Mouse (Mus musculus) midbrain, embryonic 16.5 days (tissue): ENCODE measurements around the gene Fbxl13. TPM values are rescaled to one million over a fixed set of nuclear protein-coding genes. Genes with fewer than 3 reads are reported as not detected.

Source experiments
- ATAC-seq: fragments of 200-750 bp; cut with Nextera tagmentation; 2 replicates; pipeline ENCODE4 v1.8.0; 2017; ENCODE audit warnings: moderate TSS enrichment
- H3K27ac ChIP-seq: fragments of 300-500 bp; sonication (generic); 2 replicates; pipeline ENCODE4 v1.5.1; 2014; ENCODE audit warnings: mild to moderate bottlenecking, low read length, mixed read lengths
- H3K27me3 ChIP-seq: fragments of 300-500 bp; sonication (generic); 2 replicates; pipeline ENCODE4 v1.6.1; 2014; ENCODE audit warnings: low read depth, low read length, mixed read lengths; ENCODE audit not compliant: control insufficient read depth, insufficient read depth
- H3K36me3 ChIP-seq: fragments of 300-500 bp; sonication (generic); 2 replicates; pipeline ENCODE4 v1.6.1; 2014; ENCODE audit warnings: mild to moderate bottlenecking, low read length, moderate library complexity, mixed read lengths; ENCODE audit not compliant: control insufficient read depth, insufficient read depth
- H3K4me1 ChIP-seq: fragments of 300-500 bp; sonication (generic); 2 replicates; pipeline ENCODE4 v1.6.1; 2014; ENCODE audit warnings: mild to moderate bottlenecking, low read length, mixed read lengths; ENCODE audit not compliant: control insufficient read depth, insufficient read depth
- H3K4me2 ChIP-seq: fragments of 300-500 bp; sonication (generic); 2 replicates; pipeline ENCODE4 v1.6.1; 2014; ENCODE audit warnings: mild to moderate bottlenecking, low read length, mixed read lengths
- H3K4me3 ChIP-seq: fragments of 300-500 bp; sonication (generic); 2 replicates; pipeline ENCODE4 v1.5.1; 2014; ENCODE audit warnings: low read depth, mild to moderate bottlenecking, low read length, moderate library complexity, mixed read lengths
- H3K9ac ChIP-seq: fragments of 300-500 bp; sonication (generic); 2 replicates; pipeline ENCODE4 v1.6.1; 2014; ENCODE audit warnings: low read depth, low read length, mixed read lengths
- H3K9me3 ChIP-seq: fragments of 300-500 bp; sonication (generic); replicated peaks from 2 replicates; pipeline ENCODE4 v1.6.1; 2014; ENCODE audit warnings: mild to moderate bottlenecking, low read length, mixed read lengths; ENCODE audit not compliant: control insufficient read depth, poor library complexity, severe bottlenecking
- WGBS: fragments of 180-500 bp; shearing (Covaris S2); extraction: QIAGEN DNeasy Blood & Tissue Kit; methylation state at CpG from one replicate; pipeline ENCODE4 v1.1.7; 2014; 5-methylcytosine and 5-hydroxymethylcytosine counted together
- polyA plus RNA-seq: library from polyadenylated mRNA; unstranded; fragments of >200 nt; fragmentation: Nextera tagmentation; extraction: Ambion mirVana; gene quantifications from 2 replicates; pipeline ENCODE4 v1.2.1, GENCODE M21; 2015

Gene Fbxl13
- polyA plus RNA-seq, 1 experiment from 2014 or later, result 0.25 TPM

DNA sequence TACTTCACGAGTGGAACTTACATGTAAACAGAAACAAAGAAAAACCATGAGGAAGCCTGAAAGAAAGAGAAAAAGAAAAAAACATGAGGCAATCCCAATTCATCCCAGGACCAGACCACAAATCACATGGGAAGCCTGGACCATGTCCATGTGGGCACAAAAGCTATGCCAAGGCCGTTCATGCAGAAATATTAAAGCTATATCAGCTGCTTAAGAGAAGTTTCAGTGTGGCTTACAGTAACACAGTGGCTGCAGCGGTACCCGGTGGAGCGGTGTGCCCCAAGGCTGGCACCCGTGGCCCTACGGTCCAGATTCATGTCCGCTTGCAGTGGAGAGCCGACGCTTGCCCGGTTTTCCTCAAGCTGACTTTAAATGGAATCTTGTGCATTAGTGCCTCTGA, 17.6 kb upstream of the Fbxl13 start:
- H3K4me3 ChIP-seq, result no peak overlapping the region
- H3K9ac ChIP-seq, result no peak overlapping the region
- no peaks in the 10 kb centered on the region; the same call in 1 of the 2 replicates for H3K4me1 ChIP-seq
- H3K9me3 ChIP-seq, result no peaks in the 10 kb centered on the region
- H3K4me2 ChIP-seq, result no peak overlapping the region
- no peak overlapping the region for H3K27ac ChIP-seq
- H3K36me3 ChIP-seq, result peaks cover 20% of the 10 kb centered on the region
- WGBS, result 96% methylated on average over 11 of the region's 11 CpGs
- no peaks in the 10 kb centered on the region for H3K27me3 ChIP-seq
- ATAC-seq, result no peak

DNA sequence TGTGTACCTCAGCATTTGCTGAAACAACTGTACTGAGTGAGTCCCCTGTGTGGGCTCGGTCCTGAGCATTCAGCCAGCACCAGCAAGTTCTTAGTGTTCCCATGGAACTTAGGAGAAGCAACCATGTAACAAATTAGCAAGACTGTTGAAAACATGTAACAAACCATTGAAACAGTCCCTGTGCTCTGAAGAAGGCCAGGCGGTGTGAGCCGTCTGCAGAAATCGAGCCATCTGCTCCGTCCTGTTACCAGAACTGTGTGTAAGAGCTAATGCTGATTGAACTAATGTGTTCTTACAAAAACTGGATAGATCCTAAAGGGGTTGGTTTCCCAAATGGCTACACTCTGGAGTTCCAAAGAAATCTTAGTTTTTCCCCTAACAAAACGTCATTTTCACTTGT, 15.4 kb upstream of the Fbxl13 start:
- Histone ChIP-seq H3K4me2 (no peak overlapping the region), H3K9ac (no peak overlapping the region), H3K4me1 (no peaks in the 10 kb centered on the region; the same call in 1 of the 2 replicates), H3K4me3 (no peak overlapping the region), H3K36me3 (peaks cover 23% of the 10 kb centered on the region), H3K27ac (no peak overlapping the region), H3K9me3 (no peaks in the 10 kb centered on the region), H3K27me3 (no peaks in the 10 kb centered on the region)
- WGBS, result 90% methylated on average over 6 of the region's 6 CpGs
- no peak for ATAC-seq

GRCm38 (mm10) chr5:21658623-21659395, 13.4 kb upstream of the Fbxl13 start:
- H3K27ac ChIP-seq, result no peak overlapping the region
- H3K9ac ChIP-seq, result no peak overlapping the region
- H3K27me3 ChIP-seq, result no peaks in the 10 kb centered on the region
- H3K4me3 ChIP-seq, result no peak overlapping the region
- H3K9me3 ChIP-seq, result no peaks in the 10 kb centered on the region
- peak; percentile 64; the same call in 1 of the 2 replicates for ATAC-seq
- H3K36me3 ChIP-seq, result peaks cover 27% of the 10 kb centered on the region
- no peak overlapping the region for H3K4me2 ChIP-seq
- WGBS, result 50% methylated on average over 11 of the region's 11 CpGs
- no peaks in the 10 kb centered on the region; the same call in 1 of the 2 replicates for H3K4me1 ChIP-seq

DNA sequence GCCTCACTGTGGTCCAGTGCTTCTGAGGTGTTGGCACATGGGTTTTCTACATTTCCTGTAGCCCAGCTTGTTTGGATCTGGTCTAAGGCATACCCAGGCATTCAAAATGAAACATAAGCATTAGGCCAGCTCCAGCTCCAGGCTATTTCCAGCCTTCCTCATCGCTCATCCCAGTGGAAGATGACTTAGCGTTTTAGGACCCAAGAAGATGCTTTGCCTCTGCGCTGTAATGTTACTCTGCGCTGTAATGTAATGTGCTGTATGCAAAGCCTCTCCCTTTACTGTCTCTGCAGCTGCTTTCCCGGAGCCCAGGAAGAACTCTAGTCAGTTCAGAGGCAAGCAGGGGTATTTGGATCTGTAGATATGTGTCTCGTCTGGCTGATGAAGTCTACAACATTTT, 12.6 kb upstream of the Fbxl13 start:
- H3K4me3 ChIP-seq, result no peak overlapping the region
- 87% methylated on average over 6 of the region's 6 CpGs for WGBS
- no peak for ATAC-seq
- no peaks in the 10 kb centered on the region for H3K9me3 ChIP-seq
- H3K4me1 ChIP-seq, result no peaks in the 10 kb centered on the region; the same call in 1 of the 2 replicates
- no peak overlapping the region for H3K4me2 ChIP-seq
- no peak overlapping the region for H3K27ac ChIP-seq
- H3K27me3 ChIP-seq, result no peaks in the 10 kb centered on the region
- no peak overlapping the region for H3K9ac ChIP-seq
- H3K36me3 ChIP-seq, result peaks cover 29% of the 10 kb centered on the region

- Histone ChIP-seq H3K27me3 (no peaks in the 10 kb centered on the region), H3K4me3 (no peak overlapping the region), H3K27ac (no peak overlapping the region), H3K4me2 (no peak overlapping the region), H3K9me3 (no peaks in the 10 kb centered on the region), H3K9ac (no peak overlapping the region), H3K4me1 (no peaks in the 10 kb centered on the region; the same call in 1 of the 2 replicates), H3K36me3 (peaks cover 35% of the 10 kb centered on the region)
- WGBS, result 93% methylated on average over 9 of the region's 9 CpGs
- no peak for ATAC-seq
These were observed 11.5 kb upstream of the Fbxl13 start for GRCm38 (mm10) chr5:21656912-21657311.

- ATAC-seq, result no peak
- H3K27me3 ChIP-seq, result no peaks in the 10 kb centered on the region
- no peaks in the 10 kb centered on the region for H3K9me3 ChIP-seq
- 89% methylated on average over 7 of the region's 7 CpGs for WGBS
- no peak overlapping the region for H3K4me3 ChIP-seq
- peaks cover 40% of the 10 kb centered on the region for H3K36me3 ChIP-seq
- H3K27ac ChIP-seq, result no peak overlapping the region
- H3K9ac ChIP-seq, result no peak overlapping the region
- H3K4me2 ChIP-seq, result no peak overlapping the region
- H3K4me1 ChIP-seq, result peaks cover 5% of the 10 kb centered on the region
These were observed 6.6 kb upstream of the Fbxl13 start for GRCm38 (mm10) chr5:21651885-21652612.

DNA sequence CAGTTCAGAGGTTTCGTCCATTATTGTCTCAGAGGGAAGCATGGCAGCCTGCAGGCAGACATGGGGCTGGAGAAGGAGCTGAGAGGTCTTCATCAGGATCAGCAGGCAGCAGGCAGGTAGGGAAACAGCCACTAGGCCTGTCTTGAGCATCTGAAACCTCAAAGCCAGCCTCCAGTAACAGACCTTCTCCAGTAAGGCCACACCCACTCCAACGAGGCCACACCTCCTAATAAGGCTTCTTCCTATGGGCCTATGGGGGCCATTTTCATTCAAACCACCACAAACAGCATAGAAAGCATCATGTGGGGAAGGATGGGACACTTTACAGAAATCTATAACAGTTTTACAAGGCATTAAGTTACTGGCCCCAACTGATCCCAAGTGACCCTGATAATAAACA, 5.3 kb upstream of the Fbxl13 start:
- Histone ChIP-seq H3K4me3 (no peak overlapping the region), H3K9me3 (no peaks in the 10 kb centered on the region), H3K4me2 (no peak overlapping the region), H3K36me3 (peaks cover 37% of the 10 kb centered on the region), H3K27me3 (no peaks in the 10 kb centered on the region), H3K9ac (no peak overlapping the region), H3K4me1 (peaks cover 10% of the 10 kb centered on the region), H3K27ac (no peak overlapping the region)
- 89% methylated on average over 2 of the region's 2 CpGs for WGBS
- no peak for ATAC-seq

GRCm38 (mm10) chr5:21646133-21646491, 678 bp upstream of the Fbxl13 start:
- WGBS, result under 1% methylated on average over 25 of the region's 25 CpGs
- Histone ChIP-seq H3K9ac (peak overlapping the region; percentile 96), H3K4me1 (peaks cover 10% of the 10 kb centered on the region), H3K4me3 (peak overlapping the region; percentile 82), H3K27ac (peak overlapping the region; percentile 86), H3K4me2 (peak overlapping the region; percentile 90), H3K27me3 (no peaks in the 10 kb centered on the region), H3K36me3 (peaks cover 16% of the 10 kb centered on the region; the same call in 1 of the 2 replicates), H3K9me3 (no peaks in the 10 kb centered on the region)
- ATAC-seq, result no peak

DNA sequence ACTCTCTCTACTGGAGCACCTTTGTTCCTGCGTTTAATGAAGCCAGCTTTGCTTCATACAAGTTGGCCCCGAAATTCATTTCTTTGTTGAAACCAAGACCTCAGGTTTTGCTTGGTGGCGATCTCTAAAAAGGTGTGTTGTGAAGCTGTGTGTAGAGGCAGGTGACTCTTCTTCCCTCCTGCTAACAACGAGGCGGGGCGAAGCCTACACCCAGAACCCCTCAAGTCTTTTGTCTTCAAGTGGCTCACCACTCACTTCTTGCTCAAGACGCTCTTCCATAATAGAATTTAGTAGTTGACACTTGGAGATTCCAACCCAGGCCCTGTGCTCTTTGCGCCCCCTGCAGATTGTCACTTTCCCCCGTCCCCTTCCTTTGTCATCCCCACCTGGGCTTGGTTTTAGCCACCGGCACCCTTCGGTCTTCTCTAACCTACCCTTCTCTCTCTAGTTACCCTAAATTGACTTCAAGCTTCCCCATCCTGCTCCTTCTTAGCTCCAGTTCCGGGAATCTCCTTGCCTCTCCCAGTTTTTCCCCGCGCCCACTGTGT, 469 bp downstream of the Fbxl13 start:
- WGBS, result 10% methylated on average over 14 of the region's 14 CpGs
- Histone ChIP-seq H3K27ac (peak overlapping the region; percentile 86), H3K27me3 (no peaks in the 10 kb centered on the region), H3K9me3 (no peaks in the 10 kb centered on the region), H3K4me3 (peak overlapping the region; percentile 82), H3K4me1 (peaks cover 10% of the 10 kb centered on the region), H3K4me2 (peak overlapping the region; percentile 90), H3K36me3 (peaks cover 12% of the 10 kb centered on the region; the same call in 1 of the 2 replicates), H3K9ac (peak overlapping the region; percentile 1; the same call in 1 of the 2 replicates)
- peak; percentile 43 for ATAC-seq
